Mouse (Mus musculus): Measurements from ENCODE around the gene Pygm.

Gene Pygm

GRCm38 (mm10) chr19:6385821-6386220 is 1.6 kb downstream of the Pygm start:
- DNase-seq (ENCODE audit: low spot score in 2 of 2): no peak

- no peak for DNase-seq (ENCODE audit: low spot score in 2 of 2)
Observed at GRCm38 (mm10) chr19:6386234-6386633, 2.0 kb downstream of the Pygm start.

- peak in 1 of 2 experiments; percentile 66 for DNase-seq (ENCODE audit: low spot score in 2 of 2)
Observed at GRCm38 (mm10) chr19:6388006-6388405, 3.8 kb downstream of the Pygm start.

GRCm38 (mm10) chr19:6389803-6390202 is 5.6 kb downstream of the Pygm start:
- DNase-seq (ENCODE audit: low spot score in 2 of 2): peak in 1 of 2 experiments; percentile 53

- DNase-seq (ENCODE audit: low spot score in 2 of 2): no peak
Observed at GRCm38 (mm10) chr19:6390251-6390650, 6.1 kb downstream of the Pygm start.

GRCm38 (mm10) chr19:6392743-6393393 is 8.7 kb downstream of the Pygm start:
- no peak for DNase-seq (ENCODE audit: low spot score in 2 of 2)

GRCm38 (mm10) chr19:6393637-6394036 is 9.4 kb downstream of the Pygm start:
- DNase-seq (ENCODE audit: low spot score in 2 of 2): no peak

GRCm38 (mm10) chr19:6396237-6396636 is 12.0 kb downstream of the Pygm start:
- DNase-seq (ENCODE audit: low spot score in 2 of 2): no peak

GRCm38 (mm10) chr19:6397582-6398249 is 13.5 kb downstream of the Pygm start:
- no peak for DNase-seq (ENCODE audit: low spot score in 2 of 2)

- peak; percentile 82 to 88 for DNase-seq (ENCODE audit: low spot score in 2 of 2)
Observed at GRCm38 (mm10) chr19:6398447-6399284, 14.5 kb downstream of the Pygm start.

GRCm38 (mm10) chr19:6399285-6400095 is 15.3 kb downstream of the Pygm start, which contains the start of gene Rasgrp2:
Rasgrp2 (plus strand) TSS chr19:6399340.
- DNase-seq (ENCODE audit: low spot score in 2 of 2): peak; percentile 85 to 88

- no peak for DNase-seq (ENCODE audit: low spot score in 2 of 2)
Observed at GRCm38 (mm10) chr19:6400096-6401086, 16.2 kb downstream of the Pygm start.

GRCm38 (mm10) chr19:6401131-6401815 is 17.1 kb downstream of the Pygm start:
- DNase-seq (ENCODE audit: low spot score in 2 of 2): peak; percentile 84 to 95

GRCm38 (mm10) chr19:6401951-6402350 is 17.8 kb downstream of the Pygm start:
- no peak for DNase-seq (ENCODE audit: low spot score in 2 of 2)

GRCm38 (mm10) chr19:6403869-6404268 is 19.7 kb downstream of the Pygm start:
- no peak for DNase-seq (ENCODE audit: low spot score in 2 of 2)

- DNase-seq (ENCODE audit: low spot score in 2 of 2): no peak
Observed at GRCm38 (mm10) chr19:6405433-6405832, 21.2 kb downstream of the Pygm start.

- no peak for DNase-seq (ENCODE audit: low spot score in 2 of 2)
Observed at GRCm38 (mm10) chr19:6407109-6407508, 22.9 kb downstream of the Pygm start.

- DNase-seq (ENCODE audit: low spot score in 2 of 2): no peak
Observed at GRCm38 (mm10) chr19:6407816-6408510, 23.8 kb downstream of the Pygm start.

GRCm38 (mm10) chr19:6408749-6409148 is 24.6 kb downstream of the Pygm start:
- no peak for DNase-seq (ENCODE audit: low spot score in 2 of 2)

All from spleen, postnatal 4 days (tissue).